Mouse (Mus musculus) stomach, embryonic 16.5 days (tissue): ENCODE results near the gene Glt1d1. TPM values are rescaled to one million over a fixed set of nuclear protein-coding genes. Genes with fewer than 3 reads are reported as not detected.
A peak's percentile ranks its signal among the peaks of the same experiment; 100 is the strongest.

Source experiments
- ATAC-seq: fragments of 200-750 bp; cut with Nextera tagmentation; 2 replicates; pipeline ENCODE4 v1.8.0; 2017; ENCODE audit warnings: moderate number of reproducible peaks, moderate TSS enrichment; ENCODE audit not compliant: insufficient read depth, low FRiP score
- H3K27ac ChIP-seq: fragments of 300-500 bp; sonication (generic); 2 replicates; pipeline ENCODE4 v1.5.1; 2014; ENCODE audit warnings: low read length
- H3K27me3 ChIP-seq: fragments of 300-500 bp; sonication (generic); 2 replicates; pipeline ENCODE4 v1.6.1; 2014; ENCODE audit warnings: low read length, control low read depth, mixed read lengths; ENCODE audit not compliant: control insufficient read depth, insufficient read depth
- H3K36me3 ChIP-seq: fragments of 300-500 bp; sonication (generic); 2 replicates; pipeline ENCODE4 v1.6.1; 2014; ENCODE audit warnings: low read length; ENCODE audit not compliant: control insufficient read depth, insufficient read depth
- H3K4me1 ChIP-seq: fragments of 300-500 bp; sonication (generic); 2 replicates; pipeline ENCODE4 v1.6.1; 2014; ENCODE audit warnings: low read length, control low read depth, mixed read lengths; ENCODE audit not compliant: control insufficient read depth, insufficient read depth
- H3K4me2 ChIP-seq: fragments of 300-500 bp; sonication (generic); 2 replicates; pipeline ENCODE4 v1.6.1; 2014; ENCODE audit warnings: low read depth, low read length, mixed read lengths
- H3K4me3 ChIP-seq: fragments of 300-500 bp; sonication (generic); replicated peaks from 2 replicates; pipeline ENCODE4 v1.5.1; 2014; ENCODE audit warnings: mild to moderate bottlenecking, low read length
- H3K9ac ChIP-seq: fragments of 300-500 bp; sonication (generic); 2 replicates; pipeline ENCODE4 v1.6.1; 2014; ENCODE audit warnings: low read length
- H3K9me3 ChIP-seq: fragments of 300-500 bp; sonication (generic); replicated peaks from 2 replicates; pipeline ENCODE4 v1.6.1; 2016; ENCODE audit warnings: low read length, control low read depth; ENCODE audit not compliant: control insufficient read depth
- WGBS: fragments of 180-500 bp; shearing (Covaris S2); extraction: QIAGEN DNeasy Blood & Tissue Kit; methylation state at CpG from one replicate; pipeline ENCODE4 v1.1.7; 2014; 5-methylcytosine and 5-hydroxymethylcytosine counted together
- polyA plus RNA-seq: library from polyadenylated mRNA; unstranded; fragments of >200 nt; fragmentation: Nextera tagmentation; extraction: Ambion mirVana; gene quantifications from 2 replicates; pipeline ENCODE4 v1.2.1, GENCODE M21; 2015

Gene Glt1d1
- polyA plus RNA-seq, 1 experiment from 2014 or later, result 0.27 TPM

GRCm38 (mm10) chr5:127609191-127609714, 22.8 kb upstream of the Glt1d1 start:
- H3K36me3 ChIP-seq, result 0 out of 2 replicates have a peak, but pooled peaks cover 8% of the 10 kb centered on the region
- H3K9me3 ChIP-seq, result no peaks in the 10 kb centered on the region
- H3K27ac ChIP-seq, result no peak overlapping the region
- no peak overlapping the region for H3K4me3 ChIP-seq
- H3K9ac ChIP-seq, result no peak overlapping the region
- peak; percentile 46; the same call in 1 of the 2 replicates for ATAC-seq
- H3K27me3 ChIP-seq, result no peaks in the 10 kb centered on the region
- peaks cover 14% of the 10 kb centered on the region for H3K4me1 ChIP-seq
- no peak overlapping the region for H3K4me2 ChIP-seq
- WGBS, result 74% methylated on average over 7 of the region's 7 CpGs

GRCm38 (mm10) chr5:127610787-127611509, 21.1 kb upstream of the Glt1d1 start:
- 67% methylated on average over 6 of the region's 6 CpGs for WGBS
- Histone ChIP-seq H3K4me2 (0 out of 2 replicates have a peak overlapping the region, but pooled peaks have one; percentile 3), H3K9ac (no peak overlapping the region), H3K36me3 (0 out of 2 replicates have a peak, but pooled peaks cover 6% of the 10 kb centered on the region), H3K4me3 (no peak overlapping the region), H3K27me3 (no peaks in the 10 kb centered on the region), H3K9me3 (no peaks in the 10 kb centered on the region), H3K27ac (no peak overlapping the region), H3K4me1 (peaks cover 26% of the 10 kb centered on the region)
- ATAC-seq, result 0 out of 2 replicates have a peak, but pooled peaks have one; percentile 20

GRCm38 (mm10) chr5:127611881-127612280, 20.2 kb upstream of the Glt1d1 start:
- Histone ChIP-seq H3K9ac (no peak overlapping the region), H3K27me3 (no peaks in the 10 kb centered on the region), H3K4me1 (peaks cover 31% of the 10 kb centered on the region), H3K4me3 (no peak overlapping the region), H3K27ac (no peak overlapping the region), H3K36me3 (no peaks in the 10 kb centered on the region), H3K4me2 (no peak overlapping the region), H3K9me3 (no peaks in the 10 kb centered on the region)
- no peak for ATAC-seq
- WGBS, result 71% methylated on average over 1 of the region's 1 CpGs

GRCm38 (mm10) chr5:127612397-127612796, 19.7 kb upstream of the Glt1d1 start:
- H3K27ac ChIP-seq, result no peak overlapping the region
- no peaks in the 10 kb centered on the region for H3K36me3 ChIP-seq
- H3K9me3 ChIP-seq, result no peaks in the 10 kb centered on the region
- H3K4me2 ChIP-seq, result no peak overlapping the region
- H3K4me1 ChIP-seq, result peaks cover 31% of the 10 kb centered on the region
- whole genome bisulfite sequencing, result 96% methylated on average over 6 of the region's 6 CpGs
- no peaks in the 10 kb centered on the region for H3K27me3 ChIP-seq
- no peak overlapping the region for H3K9ac ChIP-seq
- ATAC-seq, result no peak
- no peak overlapping the region for H3K4me3 ChIP-seq

- Histone ChIP-seq H3K9me3 (no peaks in the 10 kb centered on the region), H3K36me3 (no peaks in the 10 kb centered on the region), H3K4me2 (peak overlapping the region; percentile 98), H3K27ac (no peak overlapping the region), H3K4me3 (peak overlapping the region; percentile 96), H3K4me1 (peaks cover 31% of the 10 kb centered on the region), H3K9ac (peak overlapping the region; percentile 98; the same call in 1 of the 2 replicates), H3K27me3 (no peaks in the 10 kb centered on the region)
- ATAC-seq, result no peak
- 76% methylated on average over 3 of the region's 3 CpGs for WGBS
Measured at GRCm38 (mm10) chr5:127615459-127615858, 16.6 kb upstream of the Glt1d1 start.

GRCm38 (mm10) chr5:127616151-127616550, 15.9 kb upstream of the Glt1d1 start:
- 8% methylated on average over 5 of the region's 5 CpGs for WGBS

GRCm38 (mm10) chr5:127616884-127617635, 15.0 kb upstream of the Glt1d1 start:
- Histone ChIP-seq H3K27ac (peak overlapping the region; percentile 83), H3K27me3 (no peaks in the 10 kb centered on the region), H3K36me3 (no peaks in the 10 kb centered on the region), H3K4me1 (peaks cover 22% of the 10 kb centered on the region), H3K9ac (peak overlapping the region; percentile 98), H3K4me3 (peak overlapping the region; percentile 96), H3K4me2 (peak overlapping the region; percentile 98), H3K9me3 (no peaks in the 10 kb centered on the region)
- peak; percentile 96 for ATAC-seq
- under 1% methylated on average over 86 of the region's 91 CpGs for whole genome bisulfite sequencing

More at GRCm38 (mm10) chr5:127616151-127616550, 15.9 kb upstream of the Glt1d1 start:
- Histone ChIP-seq H3K4me2 (peak overlapping the region; percentile 98), H3K27ac (no peak overlapping the region), H3K4me1 (peaks cover 24% of the 10 kb centered on the region), H3K9me3 (no peaks in the 10 kb centered on the region), H3K36me3 (no peaks in the 10 kb centered on the region), H3K27me3 (no peaks in the 10 kb centered on the region), H3K4me3 (peak overlapping the region; percentile 96), H3K9ac (peak overlapping the region; percentile 98)
- no peak for ATAC-seq

- ATAC-seq, result no peak
Measured at GRCm38 (mm10) chr5:127618834-127619233, 13.2 kb upstream of the Glt1d1 start.

GRCm38 (mm10) chr5:127620371-127620770, 11.7 kb upstream of the Glt1d1 start:
- no peak overlapping the region for H3K4me2 ChIP-seq
- no peak overlapping the region for H3K4me3 ChIP-seq
- H3K4me1 ChIP-seq, result peaks cover 10% of the 10 kb centered on the region
- H3K9ac ChIP-seq, result no peak overlapping the region
- WGBS, result 85% methylated on average over 8 of the region's 8 CpGs
- no peaks in the 10 kb centered on the region for H3K9me3 ChIP-seq
- H3K27me3 ChIP-seq, result no peaks in the 10 kb centered on the region
- no peaks in the 10 kb centered on the region for H3K36me3 ChIP-seq
- no peak for ATAC-seq
- H3K27ac ChIP-seq, result no peak overlapping the region

More at GRCm38 (mm10) chr5:127618834-127619233, 13.2 kb upstream of the Glt1d1 start:
- WGBS, result 77% methylated on average over 3 of the region's 3 CpGs
- no peaks in the 10 kb centered on the region for H3K9me3 ChIP-seq
- H3K27me3 ChIP-seq, result no peaks in the 10 kb centered on the region
- no peak overlapping the region for H3K9ac ChIP-seq
- H3K4me1 ChIP-seq, result peaks cover 17% of the 10 kb centered on the region
- H3K36me3 ChIP-seq, result no peaks in the 10 kb centered on the region
- no peak overlapping the region for H3K27ac ChIP-seq
- no peak overlapping the region for H3K4me2 ChIP-seq
- H3K4me3 ChIP-seq, result no peak overlapping the region
